Comparison of ENCODE assay signal across 19 mouse cellular contexts in genomic region chr12:80444525-80445109, GRCm38 (mm10).
"Had no signal": no experiment of that assay in that cellular context is flagged by ENCODE, and none has a peak within 500 bp of the region (broad histone marks: within the 10 kb centered on the region; RNA-seq: fewer than 3 reads in every experiment).

No protein-coding gene starts in this region.

- H3K27me3 ChIP-seq: midbrain, embryonic 13.5 days; midbrain, embryonic 15.5 days; neural tube, embryonic 12.5 days had no signal

- H3K4me2 ChIP-seq: lung, embryonic 15.5 days; midbrain, embryonic 13.5 days; midbrain, embryonic 15.5 days; neural tube, embryonic 12.5 days had no signal

- DNase-seq: liver, postnatal 0 days; lung, adult 2 months; lung, postnatal 14 days; lung, postnatal 36 days; retina, postnatal 1 day; right cerebral cortex, adult 18-20 months; right cerebral cortex, postnatal 25 days; right cerebral cortex, postnatal 4 days; spleen, adult 18-20 months; thymus, adult 18-20 months; thymus, postnatal 14 days; thymus, postnatal 36 days had no signal

- H3K9ac ChIP-seq: liver, postnatal 0 days; lung, embryonic 15.5 days; midbrain, embryonic 13.5 days; midbrain, embryonic 15.5 days; neural tube, embryonic 12.5 days had no signal

- H3K4me3 ChIP-seq: lung, embryonic 15.5 days; megakaryocyte, embryonic 14.5 days; midbrain, embryonic 13.5 days; midbrain, embryonic 15.5 days; neural tube, embryonic 12.5 days had no signal

- H3K27ac ChIP-seq: lung, embryonic 15.5 days; macrophage; midbrain, embryonic 13.5 days; midbrain, embryonic 15.5 days; neural tube, embryonic 12.5 days had no signal

- H3K9me3 ChIP-seq: lung, embryonic 15.5 days; megakaryocyte, embryonic 14.5 days; midbrain, embryonic 13.5 days; midbrain, embryonic 15.5 days; neural tube, embryonic 12.5 days had no signal

- ATAC-seq: liver, postnatal 0 days; lung, postnatal 0 days; midbrain, embryonic 13.5 days; midbrain, embryonic 15.5 days had no signal

- H3K4me1 ChIP-seq: lung, embryonic 15.5 days; megakaryocyte, embryonic 14.5 days; midbrain, embryonic 13.5 days; midbrain, embryonic 15.5 days; neural tube, embryonic 12.5 days had no signal

- H3K36me3 ChIP-seq: lung, embryonic 15.5 days; midbrain, embryonic 13.5 days; midbrain, embryonic 15.5 days; neural tube, embryonic 12.5 days had no signal
